Mouse (Mus musculus) layer of hippocampus, adult 11-12 months (tissue): ENCODE measurements around the gene Aff3.

Source experiments
- DNase-seq: peaks from one replicate; pipeline ENCODE4 v3.0.0; 2022; ENCODE audit warnings: low spot score

The Aff3 gene

DNA sequence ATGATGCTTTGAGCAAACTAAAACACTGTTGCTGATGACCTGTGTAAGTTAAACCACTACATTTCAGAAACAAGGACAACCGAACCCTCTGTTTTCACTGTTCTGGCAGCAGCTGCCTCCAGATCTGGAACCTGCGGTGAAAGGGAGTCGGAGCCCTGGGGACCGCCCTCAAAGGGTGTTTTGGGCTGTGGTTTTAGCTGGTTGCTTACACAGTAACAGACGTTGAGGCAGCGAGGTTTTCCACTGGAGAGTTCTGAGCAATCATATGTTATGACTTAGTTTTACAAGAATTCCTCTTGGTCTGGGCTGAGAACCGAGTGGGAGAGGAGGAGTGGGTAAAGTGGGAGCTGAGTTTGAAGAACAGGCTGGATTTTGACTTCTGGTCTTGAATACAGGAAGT, 7.1 kb downstream of the Aff3 start:
- no peak for DNase-seq

DNA sequence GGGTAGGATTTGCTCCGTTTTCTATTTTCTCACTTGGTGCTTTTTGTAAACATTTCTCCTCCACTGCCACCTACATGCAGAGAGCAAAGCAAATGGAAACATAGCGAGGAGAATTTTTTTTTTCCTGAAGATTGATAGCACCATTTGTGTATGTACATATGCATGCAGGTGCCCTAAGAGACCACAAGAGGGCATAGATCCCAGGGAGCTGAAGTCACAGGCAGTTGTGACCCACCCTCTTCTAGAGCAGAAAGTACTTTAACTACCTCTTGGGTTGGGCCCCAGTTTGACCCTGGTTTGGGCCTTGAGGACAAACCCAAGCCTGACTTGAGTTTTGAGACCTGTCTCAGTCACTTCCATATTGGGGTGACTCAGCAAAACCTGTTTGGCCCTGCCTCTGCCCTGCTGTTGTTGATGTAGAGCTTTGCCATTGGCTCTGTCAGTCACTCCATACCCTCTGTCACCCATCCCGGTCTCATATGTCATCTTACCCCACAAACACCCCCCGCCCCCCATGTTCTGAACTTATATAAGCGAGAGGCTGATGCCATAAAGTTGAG, 9.7 kb downstream of the Aff3 start:
- no peak for DNase-seq

DNA sequence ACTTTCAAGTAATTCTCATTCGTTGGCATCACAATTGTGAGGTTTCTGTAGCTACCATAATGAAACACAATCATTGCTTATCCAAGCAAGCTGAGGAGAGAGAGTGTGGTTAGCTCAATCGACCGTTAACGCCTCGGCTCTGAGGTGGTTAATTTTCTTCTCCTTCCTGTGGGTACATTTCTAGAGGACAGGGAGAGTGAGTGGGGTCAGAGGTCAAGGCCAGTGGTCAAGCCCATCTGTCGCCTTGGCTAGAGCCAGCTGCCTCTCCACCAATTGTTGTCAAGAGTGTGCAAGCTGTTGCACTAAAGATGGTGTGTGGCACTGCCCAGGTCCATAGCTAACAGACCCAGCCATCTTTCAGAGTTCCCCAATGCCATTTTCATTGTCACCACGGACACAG, 14.7 kb downstream of the Aff3 start:
- DNase-seq: no peak

DNA sequence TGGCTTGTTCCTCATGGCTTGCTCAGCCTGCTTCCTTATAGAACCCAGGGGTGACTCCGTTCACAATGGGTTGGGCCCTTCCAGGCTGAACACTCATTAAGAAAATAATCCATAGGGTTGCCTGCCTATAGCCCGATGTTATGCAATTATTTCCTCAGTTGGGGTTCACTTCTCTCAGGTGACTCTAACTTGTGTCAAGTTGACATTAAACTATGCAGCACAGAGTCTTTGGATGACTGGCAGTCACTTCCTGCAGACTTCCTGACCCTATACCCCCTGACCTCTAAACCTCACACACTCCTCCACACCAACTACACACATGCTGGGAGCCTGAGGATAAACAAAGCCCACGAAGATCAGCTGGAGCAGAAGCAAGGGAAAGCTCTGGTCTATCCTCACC, 15.6 kb downstream of the Aff3 start:
- no peak for DNase-seq

DNA sequence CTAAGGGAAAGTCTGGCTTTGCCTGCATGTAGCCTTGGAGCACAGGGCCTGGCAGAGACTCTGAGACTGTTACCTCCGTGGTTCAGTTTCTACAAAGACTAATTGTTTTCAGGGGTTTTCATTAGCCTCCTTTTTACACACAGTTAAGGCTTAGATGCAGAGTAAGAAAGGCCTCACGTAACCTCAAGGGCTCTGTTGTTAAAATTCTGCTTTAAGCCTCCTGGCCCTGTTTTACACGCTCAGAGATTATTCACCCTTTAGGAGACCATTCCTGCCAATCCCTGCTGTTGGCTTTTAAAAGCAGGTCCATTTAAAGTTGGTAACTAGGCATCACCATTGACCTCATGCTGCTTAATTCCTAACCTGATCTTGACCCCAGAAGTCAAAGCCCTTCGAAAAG, 22.5 kb downstream of the Aff3 start:
- DNase-seq: no peak

DNA sequence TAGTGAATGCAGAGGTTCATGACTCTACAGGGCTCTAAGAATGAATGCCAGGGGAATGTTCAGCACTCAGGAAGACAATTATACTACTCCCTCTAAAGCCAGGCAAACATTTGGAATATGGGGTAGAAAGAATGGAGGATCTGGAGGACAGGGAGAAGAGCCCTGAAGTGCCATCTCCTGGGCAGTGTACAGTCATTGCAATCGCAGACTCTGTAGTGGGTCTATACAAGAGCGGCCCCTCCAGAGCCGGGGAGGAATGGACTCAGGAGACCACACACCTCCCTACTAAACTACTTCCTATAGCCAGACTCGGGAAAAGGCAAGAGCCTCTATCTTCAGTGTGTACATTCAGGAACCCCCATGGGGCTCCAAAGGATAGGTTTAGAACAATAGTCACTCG, 25.1 kb downstream of the Aff3 start:
- no peak for DNase-seq

DNA sequence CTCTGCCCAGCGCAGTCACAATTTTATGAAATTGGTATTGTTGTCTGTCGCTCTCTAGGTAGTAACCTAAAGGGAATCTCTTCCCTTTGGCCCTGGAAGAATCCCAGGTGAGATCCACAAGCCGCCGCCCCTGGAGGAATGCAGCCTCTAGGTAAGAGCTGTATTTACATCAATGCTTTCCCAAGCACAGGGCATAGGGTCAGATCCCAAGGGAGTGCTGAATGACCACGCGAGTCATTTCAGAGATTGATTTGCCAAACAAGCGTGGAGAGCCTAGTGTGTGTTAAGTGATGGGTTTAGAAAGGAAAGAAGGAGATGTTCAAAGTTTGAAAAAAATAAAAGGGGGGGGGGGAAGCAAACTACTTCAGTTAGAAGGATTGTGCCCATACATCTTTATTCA, 29.2 kb downstream of the Aff3 start:
- DNase-seq: no peak

DNA sequence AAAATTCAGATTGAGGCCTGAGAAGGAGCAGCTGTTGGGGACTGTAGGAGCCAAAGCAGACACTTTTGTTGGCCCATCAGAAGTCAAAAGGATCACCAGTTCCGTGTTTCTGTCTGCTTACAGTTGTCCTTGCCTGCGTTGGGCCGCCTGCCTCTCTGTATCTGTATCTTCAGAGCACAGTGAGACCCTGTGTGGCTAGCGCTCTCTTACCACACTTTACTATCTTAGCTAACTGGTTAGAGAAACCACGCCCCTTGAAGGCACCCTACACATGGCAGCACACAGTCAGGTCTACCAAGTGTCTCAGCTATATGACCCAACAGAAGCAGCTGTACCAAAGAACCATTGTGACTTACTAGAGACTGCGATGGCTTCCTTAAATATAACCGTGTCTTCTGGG, 30.7 kb downstream of the Aff3 start:
- no peak for DNase-seq

DNA sequence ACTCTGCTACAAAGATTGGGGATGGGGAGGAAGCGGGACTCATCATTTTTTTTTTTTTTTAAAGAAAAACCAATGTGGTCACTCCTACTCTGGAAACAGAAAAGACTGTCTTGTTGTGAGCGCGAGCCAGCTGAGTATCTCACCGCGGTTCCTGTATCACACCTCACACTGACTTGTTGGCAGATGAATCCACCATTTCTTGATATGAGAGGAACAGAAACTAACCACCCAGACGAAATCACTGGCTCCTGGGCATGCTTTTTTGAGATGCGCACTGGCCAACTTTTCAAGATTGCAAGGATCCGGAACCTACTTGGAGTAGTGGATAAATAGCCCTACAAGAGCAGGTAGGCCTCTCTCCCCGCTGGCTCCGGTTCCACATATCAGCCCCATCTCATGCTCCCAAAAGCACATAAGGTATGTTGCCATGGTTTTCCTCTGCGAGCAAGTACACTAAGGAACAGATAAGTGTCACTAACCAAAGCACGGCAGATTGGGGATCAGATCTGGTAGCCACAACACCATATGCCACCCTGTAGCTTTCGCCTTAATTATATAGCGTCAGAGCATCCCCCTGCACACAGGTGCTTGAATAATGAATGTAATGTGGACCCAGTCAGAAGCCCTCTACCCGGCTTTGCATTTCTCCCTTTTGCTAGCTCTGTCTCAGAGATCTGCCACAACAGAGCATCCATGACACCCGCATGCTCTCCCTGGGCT, 32.1 kb downstream of the Aff3 start:
- DNase-seq: peak; percentile 21

DNA sequence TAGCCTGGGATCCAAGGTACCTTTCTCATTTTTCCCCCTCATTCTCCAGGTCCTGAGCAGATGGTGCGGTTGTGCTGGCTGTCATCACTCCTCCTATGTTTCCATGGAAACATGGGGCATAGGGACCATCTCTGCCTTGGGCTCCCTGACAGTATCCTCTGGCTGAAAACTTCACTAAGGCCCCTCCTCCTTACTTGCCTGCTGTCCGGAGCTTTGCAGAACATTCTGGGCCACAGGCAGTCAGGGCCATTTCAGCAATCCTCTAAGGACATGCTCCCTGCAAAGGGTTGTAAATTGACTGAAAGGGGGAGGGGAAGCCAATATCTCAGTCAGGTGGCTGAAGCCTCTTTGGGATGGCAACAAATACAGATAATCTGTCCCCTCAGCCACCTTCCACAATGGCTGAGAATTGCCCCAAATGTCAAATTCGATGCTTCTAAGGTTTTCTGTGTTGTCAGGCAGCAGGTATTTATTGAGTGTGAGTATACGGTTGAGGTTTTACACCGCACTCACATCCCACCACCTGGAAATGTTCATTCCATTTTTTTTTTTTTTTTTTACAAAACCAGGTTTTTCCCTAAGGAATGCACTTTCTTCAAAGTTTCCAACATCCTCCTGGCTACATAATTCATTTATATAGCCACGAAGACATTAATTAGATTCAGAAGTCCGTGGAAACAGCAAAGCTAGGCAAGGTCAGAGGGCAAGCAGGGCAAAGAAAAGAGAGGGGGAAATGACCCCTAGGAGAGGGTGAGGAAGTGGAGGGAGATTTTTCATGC, 33.1 kb downstream of the Aff3 start:
- no peak for DNase-seq

DNA sequence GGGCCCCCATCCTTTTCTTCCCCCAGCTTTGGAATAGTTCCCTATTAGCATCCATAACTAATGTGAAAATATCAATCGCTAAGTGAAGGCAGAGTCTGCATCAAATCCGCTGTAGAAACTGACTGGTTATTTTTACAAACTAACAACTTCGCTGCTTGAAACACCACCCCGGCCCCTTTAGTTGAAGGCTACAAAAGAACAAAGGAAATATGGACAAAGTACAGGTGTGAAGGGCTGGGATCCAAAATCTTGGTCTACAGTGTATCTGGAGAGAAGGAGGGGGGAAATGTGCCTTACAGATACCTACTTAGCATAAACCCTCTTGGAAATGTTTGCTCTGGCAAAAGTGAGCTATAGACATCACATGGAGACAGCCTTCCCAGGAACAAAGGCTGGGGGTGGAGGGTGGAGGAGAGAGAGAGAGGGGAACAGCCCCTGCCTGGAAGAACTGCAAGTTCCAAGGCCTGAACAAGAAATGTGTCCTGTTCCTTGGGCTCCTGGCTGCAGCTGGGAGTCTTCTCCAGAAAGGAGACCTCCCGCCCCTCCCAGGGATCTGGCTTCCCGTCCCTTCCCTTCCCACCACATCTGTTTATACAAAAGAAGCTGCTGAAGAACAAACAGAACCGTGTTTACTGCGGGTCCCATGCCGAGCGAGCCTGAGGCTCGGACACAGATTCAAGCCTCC, 35.7 kb downstream of the Aff3 start:
- no peak for DNase-seq

DNA sequence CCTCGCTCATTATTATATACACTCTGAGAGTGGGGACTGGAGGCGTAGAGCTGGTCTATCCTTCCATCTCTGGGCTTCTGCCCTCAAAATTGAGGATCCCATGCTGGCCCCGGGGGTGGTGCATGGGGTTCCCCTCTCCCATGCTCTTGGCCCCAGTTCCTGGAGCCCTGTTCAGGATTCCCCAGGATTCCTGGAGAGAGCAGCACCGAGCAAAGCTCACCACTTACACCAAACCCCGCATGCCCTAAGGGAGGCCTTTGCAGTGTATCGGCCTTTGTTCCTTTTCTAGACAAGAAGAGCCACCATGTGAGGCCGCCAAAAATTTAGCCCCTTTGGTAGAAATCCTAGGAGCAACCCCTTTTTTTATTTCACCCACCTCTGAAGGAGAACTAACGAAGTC, 36.3 kb downstream of the Aff3 start:
- DNase-seq: no peak

DNA sequence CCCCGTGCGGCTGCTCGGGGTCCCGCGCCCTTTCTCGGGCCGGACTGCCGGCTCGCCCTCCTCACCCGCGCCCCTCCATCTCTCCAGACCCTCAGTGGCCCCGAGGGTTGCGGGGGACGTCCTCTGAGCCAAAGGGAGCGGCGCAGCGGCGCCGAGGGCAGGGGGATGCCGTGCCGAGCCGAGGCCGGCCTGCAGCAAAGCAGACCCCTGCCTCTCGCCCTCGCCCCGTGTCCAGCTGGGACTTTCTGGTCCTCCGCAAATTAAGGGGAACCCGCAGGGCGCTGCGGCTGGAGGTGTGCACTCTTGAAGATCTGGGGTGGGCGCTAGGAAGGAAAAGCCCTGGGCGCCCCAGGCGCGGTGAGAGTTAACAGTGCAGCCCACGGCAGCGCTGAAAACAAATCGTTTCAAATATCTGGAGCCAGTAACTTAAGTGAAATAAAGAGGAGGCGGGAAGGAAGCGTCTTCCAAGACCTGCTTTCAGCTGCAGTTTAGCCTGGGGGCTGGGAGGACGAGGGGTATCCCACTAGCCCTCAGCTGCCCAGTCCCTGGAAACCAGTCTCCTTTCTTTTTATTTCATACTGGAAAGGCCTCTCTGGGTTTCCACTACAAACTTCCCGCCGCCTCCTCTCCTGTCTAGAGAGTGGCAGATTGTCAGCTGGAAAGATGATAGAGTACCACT, 36.9 kb downstream of the Aff3 start:
- DNase-seq: peak; percentile 32

DNA sequence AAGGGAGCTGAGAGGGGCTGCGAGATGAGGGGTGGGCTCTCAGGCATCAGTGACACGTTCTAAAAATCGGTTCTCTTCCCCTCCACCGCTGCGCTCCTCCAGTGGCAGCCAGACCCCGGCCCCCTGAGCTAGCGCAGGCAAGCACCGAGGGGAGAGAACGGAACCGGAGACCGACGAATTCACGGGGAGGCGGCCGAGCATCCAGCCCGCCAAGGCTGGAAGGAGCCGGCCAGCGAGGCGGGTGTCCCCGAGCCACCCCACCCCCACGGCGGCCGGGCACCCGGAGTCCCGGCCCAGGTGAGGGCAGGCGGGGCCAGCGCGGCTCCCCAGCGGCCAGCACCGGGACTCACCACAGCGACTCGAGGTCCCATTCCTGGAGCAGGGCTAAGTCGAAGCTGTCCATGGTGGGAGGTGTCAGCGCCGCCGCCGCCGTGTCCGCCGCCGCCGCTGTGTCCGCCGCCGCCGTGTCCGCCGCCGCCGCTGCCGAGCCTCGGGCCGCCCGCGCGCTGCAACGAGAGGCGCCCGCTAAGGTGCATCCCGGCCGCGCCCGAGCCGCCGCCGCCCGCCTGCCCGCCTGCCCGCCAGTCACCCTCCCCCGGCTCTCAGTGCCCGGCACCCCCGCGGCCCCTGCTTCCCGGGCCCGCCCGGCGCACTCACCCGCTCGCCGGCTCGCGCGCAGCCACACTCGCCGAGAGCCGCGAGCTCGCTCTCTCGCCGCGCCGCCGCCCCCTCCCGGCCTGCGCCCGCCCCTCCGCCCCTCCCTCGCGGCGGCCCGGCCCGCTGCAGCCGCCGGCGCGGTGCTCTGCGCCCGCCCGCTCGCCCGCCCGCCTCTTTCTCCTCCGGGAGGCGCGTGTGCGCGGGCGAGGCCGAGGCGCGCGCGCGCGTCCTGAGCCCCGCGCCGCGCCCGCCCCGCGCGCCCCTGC, 37.8 kb downstream of the Aff3 start:
- DNase-seq: peak; percentile 35

DNA sequence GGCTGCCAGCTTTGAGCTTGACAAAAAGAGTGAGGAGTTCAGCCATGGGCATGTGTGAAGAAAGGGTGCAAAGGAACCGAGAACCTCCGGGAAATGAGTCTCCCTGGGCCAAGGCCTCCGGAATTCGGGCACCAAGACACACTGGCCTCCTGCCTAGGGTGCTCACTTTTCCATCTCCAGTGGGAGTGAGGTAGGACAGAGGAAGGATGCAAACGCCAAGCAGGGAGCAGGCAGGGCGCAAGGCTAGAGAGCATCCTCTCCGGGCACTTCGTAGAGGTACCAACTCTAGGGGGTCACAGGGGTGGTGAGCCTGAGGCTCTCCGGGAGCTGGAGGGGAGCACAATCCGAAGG, 38.4 kb downstream of the Aff3 start:
- DNase-seq: peak; percentile 10

DNA sequence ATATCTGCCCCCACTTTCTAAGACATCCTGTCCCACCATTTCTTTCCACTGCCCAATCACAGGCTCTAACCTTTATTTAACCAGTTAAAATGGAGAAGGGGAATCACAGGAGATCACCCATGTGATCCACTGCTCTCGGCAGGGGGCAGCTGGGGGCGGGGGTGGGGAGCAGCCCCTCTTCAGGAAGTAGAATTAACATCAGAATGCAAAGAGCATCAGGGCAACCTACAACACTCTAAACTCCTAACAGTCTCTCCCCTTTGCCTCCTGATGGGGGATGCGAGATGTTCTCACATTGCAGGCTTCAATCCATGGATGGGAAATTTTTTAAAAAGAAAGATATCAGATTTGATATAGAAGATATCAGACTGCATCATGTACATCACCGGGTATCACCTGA, 42.9 kb downstream of the Aff3 start:
- no peak for DNase-seq

DNA sequence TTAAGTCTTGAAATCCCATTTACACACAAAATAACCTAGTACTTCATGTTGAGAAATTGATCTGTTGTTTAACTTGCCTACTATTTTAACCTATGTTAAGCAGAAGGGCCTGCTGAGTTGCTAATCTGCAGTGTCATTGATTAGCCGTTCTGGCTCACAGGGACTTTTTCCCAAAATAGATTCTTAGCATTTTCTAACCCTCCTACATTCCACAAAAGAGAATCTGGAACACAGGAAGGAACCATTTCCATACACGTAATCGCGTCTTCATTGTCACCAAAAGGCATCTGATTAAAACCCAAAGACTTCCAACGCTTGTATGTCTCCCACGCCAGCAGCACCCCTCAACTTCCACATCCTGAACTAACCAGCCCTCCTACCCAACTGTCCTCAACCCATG, 44.4 kb downstream of the Aff3 start:
- DNase-seq: no peak

DNA sequence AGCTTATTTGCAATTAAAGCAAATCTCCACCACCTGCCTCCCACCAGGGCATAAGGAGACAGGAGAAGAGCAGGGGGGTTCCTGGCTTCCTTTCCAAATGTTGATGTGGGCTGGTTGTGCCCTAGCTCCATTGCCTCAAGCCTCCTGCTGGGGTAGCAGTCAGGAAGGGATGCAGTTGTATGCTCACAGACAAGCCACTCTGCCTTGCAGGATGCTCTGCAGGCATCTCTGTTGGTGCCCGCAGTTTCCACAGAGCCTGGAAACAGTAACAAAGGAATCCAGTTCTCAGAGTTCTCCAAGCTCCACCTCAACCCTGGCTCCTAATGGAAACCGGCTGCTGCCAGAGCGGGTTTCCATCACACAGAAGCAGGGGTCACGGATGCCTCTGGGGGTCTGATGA, 58.0 kb downstream of the Aff3 start:
- no peak for DNase-seq

DNA sequence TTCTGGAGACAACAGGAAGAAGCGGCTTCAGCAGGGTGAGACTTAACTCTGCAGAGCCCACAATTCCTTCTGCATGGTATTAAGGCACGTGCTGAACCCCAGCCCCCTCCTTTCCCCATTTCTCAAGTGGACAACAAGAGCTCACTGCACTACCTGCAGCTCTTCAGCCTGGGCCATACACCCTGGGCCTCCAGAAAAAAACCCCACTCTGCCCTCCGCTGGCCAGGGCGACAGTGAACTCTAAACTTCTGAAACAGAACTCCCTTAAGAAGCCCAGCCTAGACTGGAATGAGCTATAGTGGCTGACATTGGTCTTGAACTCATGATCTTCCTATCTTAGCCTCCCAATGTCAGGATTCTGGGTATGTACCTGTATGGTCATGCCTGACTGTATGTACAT, 59.3 kb downstream of the Aff3 start:
- DNase-seq: no peak

DNA sequence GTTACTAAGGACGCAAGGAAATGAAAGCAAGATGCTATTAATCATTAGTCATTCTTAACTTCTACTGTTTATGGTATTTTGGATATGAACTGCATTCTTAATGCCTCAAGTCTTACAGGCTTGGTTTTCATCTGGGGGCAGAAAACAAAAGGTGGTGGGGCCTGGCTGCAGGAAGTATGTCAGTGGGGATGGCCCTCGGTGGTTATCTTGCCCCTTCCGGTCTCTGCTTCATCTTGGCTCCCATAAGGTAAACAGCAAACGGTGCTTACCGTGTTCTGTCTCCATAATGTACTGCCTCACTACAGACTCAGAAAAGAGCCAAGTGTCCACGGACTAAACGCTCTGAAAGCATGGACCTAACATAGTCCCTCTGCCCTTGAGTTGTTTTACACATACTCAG, 60.1 kb downstream of the Aff3 start:
- DNase-seq: no peak

DNA sequence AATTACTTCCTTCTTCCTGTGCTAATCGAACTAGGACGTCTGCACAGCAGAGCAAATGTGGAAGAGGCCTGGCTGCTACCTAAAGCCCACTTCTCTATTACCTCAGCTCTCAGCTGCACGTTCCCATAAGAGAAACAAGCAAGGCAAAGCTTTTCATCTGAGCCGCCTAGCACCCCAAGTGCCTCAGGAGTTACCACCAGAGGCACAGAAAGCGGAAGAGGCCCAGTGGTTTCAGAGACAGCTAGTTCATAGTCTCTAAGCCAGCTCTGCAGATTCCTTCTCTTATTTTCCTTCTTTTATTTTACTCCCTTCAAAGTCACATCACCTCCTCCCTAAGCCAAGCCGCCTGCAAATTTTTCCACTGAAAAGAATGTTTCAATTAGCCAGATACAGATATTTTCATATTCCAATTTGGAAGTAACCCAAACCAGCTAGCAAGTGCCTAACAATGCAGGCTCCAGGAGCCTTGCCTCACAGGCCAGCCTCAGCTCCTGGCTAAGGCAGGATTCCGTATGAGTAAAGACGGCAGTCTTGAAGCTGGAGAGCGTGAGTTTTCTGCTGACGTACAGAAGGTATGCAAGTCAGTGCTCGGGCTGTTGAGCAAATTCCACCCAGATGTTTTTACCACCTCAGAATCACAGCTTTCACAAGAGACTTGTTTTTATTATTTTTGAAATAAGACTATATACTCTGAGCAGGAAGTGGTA, 62.8 kb downstream of the Aff3 start:
- DNase-seq: no peak
